Mouse (Mus musculus) thymus, adult 2 months (tissue): ENCODE measurements around the gene 4933400A11Rik. TPM values are rescaled to one million over a fixed set of nuclear protein-coding genes. Genes with fewer than 3 reads are reported as not detected.

Source experiments
- DNase-seq: peaks from one replicate; pipeline ENCODE4 v3.0.0; 2021
- H3K27ac ChIP-seq: fragments of 200-500 bp; 2 replicates; pipeline ENCODE4 v1.5.1; 2012; ENCODE audit warnings: low read length, control low read depth; ENCODE audit not compliant: control insufficient read depth, insufficient read depth
- H3K27me3 ChIP-seq: fragments of 200-500 bp; 2 replicates; pipeline ENCODE4 v1.6.1; 2012; ENCODE audit warnings: mild to moderate bottlenecking, low read length, moderate library complexity, mixed read lengths; ENCODE audit not compliant: control insufficient read depth, insufficient read depth
- H3K36me3 ChIP-seq: fragments of 200-500 bp; 2 replicates; pipeline ENCODE4 v1.6.1; 2012; ENCODE audit warnings: mild to moderate bottlenecking, low read length, moderate library complexity; ENCODE audit not compliant: control insufficient read depth, insufficient read depth
- H3K4me1 ChIP-seq: fragments of 200-500 bp; replicated peaks from 2 replicates; pipeline ENCODE4 v1.6.1; 2012; ENCODE audit warnings: low read length; ENCODE audit not compliant: control insufficient read depth, insufficient read depth
- H3K4me3 ChIP-seq: fragments of 200-500 bp; 2 replicates; pipeline ENCODE4 v1.5.1; 2012; ENCODE audit warnings: mild to moderate bottlenecking, low read length, control low read depth, moderate library complexity; ENCODE audit not compliant: control insufficient read depth, insufficient read depth
- CTCF ChIP-seq: fragments of 200-500 bp; IDR thresholded peaks from 2 replicates; pipeline ENCODE4 v1.5.1; 2012; ENCODE audit warnings: mild to moderate bottlenecking, control low read depth, low read length, moderate library complexity, borderline replicate concordance; ENCODE audit not compliant: control insufficient read depth, poor library complexity, insufficient read depth; ENCODE audit errors: extremely low read depth
- POLR2A ChIP-seq: fragments of 200-500 bp; IDR thresholded peaks from 2 replicates; pipeline ENCODE4 v1.6.1; 2012; ENCODE audit warnings: mild to moderate bottlenecking, low read length, control low read depth, moderate library complexity; ENCODE audit not compliant: control insufficient read depth, poor library complexity, insufficient read depth; ENCODE audit errors: extremely low read depth
- WGBS: fragments of 180-500 bp; shearing (Covaris S2); methylation state at CpG from one replicate; pipeline ENCODE4 v1.1.7; 2018; 5-methylcytosine and 5-hydroxymethylcytosine counted together
- polyA plus RNA-seq: library from polyadenylated mRNA; depleted of rRNA; stranded (reverse); fragments of >200 nt; gene quantifications from 2 replicates; pipeline ENCODE4 v1.2.3, GENCODE M21; 2012

Gene 4933400A11Rik
- polyA plus RNA-seq, 1 experiment, result not detected

DNA sequence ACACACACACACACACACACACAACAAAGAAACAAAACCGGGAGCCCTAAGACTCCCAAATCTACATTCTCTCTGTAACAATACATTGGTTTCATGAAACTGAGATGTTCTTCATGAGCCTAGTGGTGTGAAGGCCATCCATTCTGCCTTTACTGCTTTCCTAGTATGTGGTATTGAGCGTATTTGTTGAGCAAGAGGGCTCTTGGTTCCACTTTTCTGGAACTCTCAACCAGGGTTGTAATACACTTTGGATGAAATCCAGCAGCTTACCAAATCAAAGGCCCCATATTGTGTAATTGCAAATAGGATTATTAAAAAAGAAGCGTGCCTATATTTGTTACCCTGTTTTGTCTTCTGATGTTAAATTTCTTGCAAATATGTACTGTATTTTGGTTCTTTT lies 28.3 kb upstream of the 4933400A11Rik start:
- Histone ChIP-seq H3K27me3 (no peaks in the 10 kb centered on the region), H3K27ac (no peak overlapping the region), H3K36me3 (no peaks in the 10 kb centered on the region), H3K4me3 (no peak overlapping the region), H3K4me1 (no peaks in the 10 kb centered on the region)
- no peak for DNase-seq
- 93% methylated on average over 3 of the region's 3 CpGs for WGBS
- TF ChIP-seq CTCF (no peak), POLR2A (no peak)

DNA sequence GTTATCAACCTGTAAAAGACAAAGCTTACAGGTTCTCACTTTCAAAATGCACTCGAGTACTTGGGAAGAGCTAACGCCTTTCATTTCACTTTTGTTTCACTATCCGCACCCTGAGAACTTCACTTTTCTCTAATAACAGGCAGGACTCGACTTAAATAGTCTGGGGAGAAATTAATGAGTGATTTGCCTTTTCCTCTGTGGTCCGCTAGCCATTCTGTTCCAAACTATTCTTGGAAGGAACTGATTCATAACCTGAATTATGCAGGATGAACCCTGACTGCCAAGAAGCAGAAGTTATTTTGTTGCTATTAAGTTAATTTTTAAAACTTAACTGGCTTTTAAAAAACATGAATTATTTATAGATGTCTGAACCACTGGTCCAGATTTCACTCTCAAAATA lies 26.4 kb upstream of the 4933400A11Rik start:
- no peak for TF ChIP-seq POLR2A
- no peaks in the 10 kb centered on the region for H3K4me1 ChIP-seq
- no peaks in the 10 kb centered on the region for H3K27me3 ChIP-seq
- H3K27ac ChIP-seq, result no peak overlapping the region
- DNase-seq, result no peak
- WGBS, result 59% methylated on average over 5 of the region's 5 CpGs
- H3K4me3 ChIP-seq, result no peak overlapping the region
- H3K36me3 ChIP-seq, result no peaks in the 10 kb centered on the region

DNA sequence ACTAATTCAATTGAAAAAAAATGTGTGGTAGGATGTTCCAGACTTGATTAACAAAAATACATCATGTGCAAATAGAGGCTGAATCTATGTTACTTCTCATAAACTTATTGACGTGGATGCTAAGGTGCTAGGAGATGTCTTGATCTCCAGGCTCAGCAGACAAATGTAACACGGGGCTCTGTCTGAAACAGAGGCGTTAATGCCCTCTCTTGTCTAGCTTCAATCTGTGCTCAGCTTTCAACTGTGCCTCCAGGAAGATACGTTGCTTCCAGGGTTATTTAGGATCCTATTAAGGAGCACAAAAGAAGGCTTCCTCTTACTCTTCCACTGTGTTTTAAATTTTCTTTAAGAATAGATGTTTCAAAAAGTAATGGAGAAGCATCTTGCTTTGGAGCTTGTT lies 20.8 kb upstream of the 4933400A11Rik start:
- Histone ChIP-seq H3K36me3 (no peaks in the 10 kb centered on the region), H3K4me1 (no peaks in the 10 kb centered on the region), H3K27ac (no peak overlapping the region), H3K4me3 (no peak overlapping the region), H3K27me3 (no peaks in the 10 kb centered on the region)
- no peak for DNase-seq
- TF ChIP-seq CTCF (no peak), POLR2A (no peak)
- 85% methylated on average over 4 of the region's 4 CpGs for WGBS

DNA sequence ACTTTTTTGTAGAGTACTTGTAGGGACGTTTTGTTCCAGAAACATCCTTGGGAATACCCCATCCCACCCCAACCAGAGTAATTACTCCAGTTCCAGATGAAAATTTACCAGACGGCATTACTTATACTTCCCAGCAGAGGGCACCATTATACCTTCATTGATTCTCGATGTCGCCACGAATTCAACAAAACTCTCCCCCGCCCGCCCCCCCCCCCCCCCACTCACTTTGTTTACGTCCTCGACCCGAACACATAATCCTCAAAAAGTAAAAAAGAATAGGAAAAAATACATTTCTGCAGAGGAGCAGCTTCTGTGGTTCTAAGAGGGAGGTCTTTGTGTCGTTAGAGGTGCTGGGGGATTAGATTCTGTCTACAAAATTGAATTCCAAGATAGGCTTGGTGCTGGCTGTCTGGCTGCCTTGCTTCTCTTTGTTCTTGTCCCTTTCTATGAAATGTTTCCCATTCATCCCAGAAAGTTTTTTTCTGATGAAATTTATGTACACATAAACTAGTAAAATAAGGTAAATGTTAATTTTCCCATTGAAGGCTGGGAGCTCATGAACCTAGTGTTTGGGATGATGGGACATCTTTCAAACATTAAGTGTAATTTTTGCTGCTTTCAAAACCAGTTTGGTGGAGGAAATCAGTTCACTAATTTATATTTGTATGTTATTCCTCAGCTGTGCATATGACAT lies 19.7 kb upstream of the 4933400A11Rik start:
- peak; percentile 19 for DNase-seq
- Histone ChIP-seq H3K4me1 (no peaks in the 10 kb centered on the region), H3K4me3 (no peak overlapping the region), H3K36me3 (no peaks in the 10 kb centered on the region), H3K27ac (no peak overlapping the region), H3K27me3 (no peaks in the 10 kb centered on the region)
- TF ChIP-seq CTCF, result no peak
- TF ChIP-seq POLR2A, result no peak
- WGBS, result 0% methylated on average over 9 of the region's 11 CpGs

DNA sequence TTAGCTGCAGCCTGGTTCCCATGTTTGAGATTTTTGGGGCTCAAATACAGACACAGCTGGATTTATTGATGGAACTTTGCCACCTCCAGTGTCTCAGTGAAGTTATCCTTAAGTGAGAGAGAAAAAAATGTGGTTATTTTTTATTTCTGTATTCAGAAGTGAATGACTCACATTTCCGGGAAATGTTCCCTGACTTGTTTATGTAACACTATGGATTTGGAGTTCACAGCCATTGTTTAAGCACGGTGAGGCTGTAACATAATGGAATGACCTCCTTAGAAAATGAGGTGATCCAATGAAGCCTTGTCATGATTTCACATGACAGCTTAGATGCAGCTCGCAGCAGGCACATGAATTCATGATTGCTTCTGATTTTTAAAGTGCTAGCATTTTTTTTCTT lies 17.7 kb upstream of the 4933400A11Rik start:
- Histone ChIP-seq H3K36me3 (no peaks in the 10 kb centered on the region), H3K4me3 (no peak overlapping the region), H3K27me3 (no peaks in the 10 kb centered on the region), H3K27ac (no peak overlapping the region), H3K4me1 (no peaks in the 10 kb centered on the region)
- 67% methylated on average over 3 of the region's 3 CpGs for WGBS
- DNase-seq, result no peak
- TF ChIP-seq CTCF (no peak), POLR2A (no peak)

DNA sequence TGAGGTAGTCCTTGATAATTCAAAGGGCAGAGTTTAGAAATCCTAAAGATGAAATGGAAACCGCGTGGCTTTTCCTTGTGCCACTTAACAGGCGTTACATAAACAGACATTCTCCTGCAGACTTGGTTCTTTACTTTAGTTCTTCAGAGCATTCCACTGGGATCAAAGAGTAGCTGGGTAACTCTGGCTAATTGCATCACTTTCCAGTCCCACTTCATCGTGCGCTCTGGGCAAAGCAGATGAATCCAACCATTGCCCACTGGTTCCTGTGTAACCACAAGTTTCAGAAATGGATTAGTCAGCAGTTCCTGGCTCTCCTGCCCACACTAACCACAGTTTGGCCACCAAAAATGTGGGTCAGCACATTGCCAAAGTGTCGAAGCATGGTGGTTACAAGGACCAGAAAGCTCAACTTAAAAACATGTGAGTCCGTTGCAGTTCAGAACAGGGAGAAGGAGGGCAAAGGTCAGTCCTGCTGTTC lies 15.4 kb upstream of the 4933400A11Rik start:
- DNase-seq, result no peak
- H3K27me3 ChIP-seq, result no peaks in the 10 kb centered on the region
- 28% methylated on average over 7 of the region's 7 CpGs for WGBS

DNA sequence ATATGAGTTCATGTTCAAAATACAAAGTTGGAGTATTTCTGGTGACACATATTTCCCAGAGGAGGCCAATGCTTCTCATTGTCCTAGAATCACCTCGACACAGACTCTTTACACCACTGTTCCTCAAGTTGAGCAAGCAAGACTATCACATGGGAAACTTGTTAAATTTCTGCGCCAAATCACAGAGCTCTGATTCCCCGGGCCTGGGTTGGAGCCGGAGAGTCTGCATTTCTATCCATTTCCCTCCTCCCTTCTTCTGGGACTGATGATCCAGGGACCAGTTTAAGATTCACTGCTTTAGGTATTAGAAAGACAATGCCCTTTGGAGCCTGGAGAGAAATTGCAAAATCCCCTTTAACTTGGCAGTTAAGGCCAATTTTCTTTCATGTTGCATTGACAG lies 15.0 kb upstream of the 4933400A11Rik start:
- DNase-seq, result no peak
- Histone ChIP-seq H3K27me3 (no peaks in the 10 kb centered on the region), H3K36me3 (no peaks in the 10 kb centered on the region), H3K4me1 (no peaks in the 10 kb centered on the region), H3K4me3 (no peak overlapping the region), H3K27ac (no peak overlapping the region)
- TF ChIP-seq POLR2A (no peak), CTCF (no peak)
- WGBS, result 83% methylated on average over 4 of the region's 4 CpGs

More for the DNA sequence above, 15.4 kb upstream of the 4933400A11Rik start:
- no peak overlapping the region for H3K27ac ChIP-seq
- no peaks in the 10 kb centered on the region for H3K36me3 ChIP-seq
- H3K4me1 ChIP-seq, result no peaks in the 10 kb centered on the region
- TF ChIP-seq CTCF (no peak), POLR2A (no peak)
- H3K4me3 ChIP-seq, result no peak overlapping the region

DNA sequence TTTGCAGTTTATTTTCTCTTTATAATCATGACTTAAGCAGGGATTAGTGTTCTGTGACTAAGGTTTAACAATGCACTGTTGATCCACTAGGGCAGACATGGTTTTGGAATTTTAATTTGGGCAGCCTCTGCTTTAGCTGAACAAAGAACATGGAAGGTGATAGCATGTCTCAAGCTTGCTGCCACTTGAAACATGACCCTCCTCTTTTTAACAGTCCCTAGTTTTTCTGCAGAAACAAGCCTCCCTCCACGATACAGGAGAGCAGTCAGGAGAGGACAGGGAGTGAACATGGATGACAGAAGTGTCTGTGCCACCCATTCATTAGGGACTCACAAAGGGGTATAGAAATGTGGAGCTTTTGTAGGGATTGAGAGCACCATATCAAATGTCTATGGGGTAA lies 13.4 kb upstream of the 4933400A11Rik start:
- WGBS, result 86% methylated on average over 1 of the region's 1 CpGs
- no peak overlapping the region for H3K4me3 ChIP-seq
- H3K27me3 ChIP-seq, result no peaks in the 10 kb centered on the region
- TF ChIP-seq POLR2A (no peak), CTCF (no peak)
- H3K36me3 ChIP-seq, result no peaks in the 10 kb centered on the region
- no peaks in the 10 kb centered on the region for H3K4me1 ChIP-seq
- no peak for DNase-seq
- H3K27ac ChIP-seq, result no peak overlapping the region
